Mouse (Mus musculus) colon, adult 2 months (tissue): ENCODE results near the gene Gdf15. TPM values are rescaled to one million over a fixed set of nuclear protein-coding genes. Genes with fewer than 3 reads are reported as not detected.

Experiments used
- polyA plus RNA-seq: library from polyadenylated mRNA; depleted of rRNA; stranded (reverse); fragments of >200 nt; gene quantifications from 2 replicates; pipeline ENCODE4 v1.2.3, GENCODE M21; 2012; rRNA removed

Gene Gdf15
- 19.1 and 30.3 TPM in 2 replicates for polyA plus RNA-seq

DNA sequence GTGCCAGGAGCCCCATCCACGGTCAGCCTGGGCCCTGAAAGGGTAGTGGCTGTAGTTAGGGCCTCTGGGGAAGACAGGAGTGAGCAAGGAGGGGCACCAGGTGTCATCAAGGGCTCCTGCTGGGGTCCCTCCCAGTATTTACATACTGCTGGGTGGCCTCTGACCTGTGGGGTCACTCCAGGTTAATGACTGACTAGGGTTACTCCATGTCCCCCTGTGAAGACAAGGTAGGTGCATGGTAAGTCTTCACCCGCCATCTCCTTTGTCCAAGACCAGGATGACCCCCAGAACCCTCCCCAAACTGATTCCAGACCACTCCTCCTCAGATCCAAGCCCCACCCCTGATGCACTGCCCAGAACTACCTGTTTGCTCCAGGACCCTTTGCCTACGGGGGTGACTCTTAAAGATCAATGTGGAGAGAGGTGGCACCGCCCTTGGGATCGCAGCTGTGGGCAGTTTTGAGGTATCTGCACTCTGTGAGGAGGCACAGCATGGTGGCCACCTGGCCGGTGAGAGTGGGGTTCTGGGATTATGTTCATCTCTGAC lies at the start of gene Gdf15:
Gene Gdf15, minus strand, starts transcription at position 111 of the 547 bp plus-strand sequence.

DNA sequence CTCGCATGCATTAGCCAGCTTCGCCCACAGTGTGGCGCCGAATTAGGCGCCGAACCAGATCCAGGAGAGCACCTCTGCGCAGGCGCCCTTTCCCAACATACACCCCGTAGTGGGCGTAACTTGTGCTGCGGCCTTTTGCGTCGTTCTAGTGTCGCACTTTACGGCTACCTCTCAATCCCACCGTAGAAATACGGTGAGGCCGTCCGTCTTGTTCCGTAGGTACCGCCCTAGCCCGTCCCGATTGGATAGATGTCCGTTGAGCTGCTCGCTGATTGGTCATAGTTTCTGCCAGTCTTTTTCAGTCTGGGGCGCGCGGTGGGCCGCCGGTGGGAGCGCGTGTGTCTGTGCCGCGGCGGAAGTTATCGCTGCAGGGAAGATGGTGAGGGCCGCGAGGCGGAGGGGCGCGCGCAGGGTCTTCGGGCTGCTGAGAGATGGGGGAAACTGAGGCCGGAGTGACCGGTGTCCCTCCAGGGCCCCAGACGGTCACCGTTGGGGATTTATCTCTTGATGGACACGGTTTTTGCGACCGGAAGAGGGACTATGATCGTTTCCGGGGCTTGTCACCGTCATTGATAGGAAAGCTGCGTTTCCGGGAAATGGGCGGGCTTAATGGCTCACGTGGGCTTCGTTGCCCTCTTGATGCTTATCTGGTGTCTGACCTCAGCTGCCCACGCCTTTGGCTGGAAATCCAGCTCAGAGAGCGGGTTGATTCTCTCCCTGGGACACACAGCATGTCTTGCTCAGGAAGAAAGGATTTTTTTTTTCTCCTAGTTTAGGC lies 41.0 kb upstream of the Gdf15 start, which contains the start of gene Lsm4:
Gene Lsm4, plus strand, starts transcription at position 170 of the 778 bp plus-strand sequence.

DNA sequence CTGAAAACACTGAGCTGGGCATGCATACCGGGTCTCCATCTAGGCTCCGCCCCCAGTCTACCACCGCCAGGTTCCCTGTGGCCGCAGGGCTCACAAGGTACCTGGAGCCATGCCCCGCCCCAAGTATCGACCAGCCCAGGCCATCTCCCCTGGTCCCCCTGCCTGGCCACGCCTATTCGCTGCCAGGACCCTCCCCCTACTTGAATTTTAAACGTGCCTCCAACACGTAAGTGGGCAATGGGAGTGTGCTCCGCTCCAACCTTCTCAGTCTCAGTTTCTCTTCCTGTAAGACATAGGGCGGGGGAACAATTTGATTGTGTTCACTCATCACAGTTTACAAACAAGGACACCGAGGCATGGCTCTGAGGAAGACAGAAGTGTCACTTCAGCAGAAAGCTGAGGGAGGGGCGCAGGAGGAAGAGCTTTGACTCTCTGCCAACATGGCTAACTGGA lies 28.0 kb upstream of the Gdf15 start, which contains the start of gene Pgpep1:
Gene Pgpep1, minus strand, starts transcription at position 116 of the 453 bp plus-strand sequence.

GRCm38 (mm10) chr8:70615894-70616293 lies 16.4 kb downstream of the Gdf15 start, which contains the start of gene Lrrc25:
TSS of gene Lrrc25 (plus strand) at chr8:70616155.

GRCm38 (mm10) chr8:70608749-70609367 lies 23.4 kb downstream of the Gdf15 start, which contains the start of gene Ssbp4:
TSS of gene Ssbp4 (minus strand) at chr8:70608872.

GRCm38 (mm10) chr8:70593961-70594609 lies 38.2 kb downstream of the Gdf15 start, which contains the start of gene Isyna1:
TSS of gene Isyna1 (plus strand) at chr8:70594373.

Other genes starting within 250 kb of the Gdf15 start
- 18.2 and 20.8 TPM in 2 replicates for gene Crtc1, start 192.9 kb downstream of the Gdf15 start, polyA plus RNA-seq
- gene Klhl26, start 155.5 kb downstream of the Gdf15 start, polyA plus RNA-seq = 56.4 and 63.2 TPM in 2 replicates
- 4.8 TPM in 2 replicates for gene Tmem59l, start 145.1 kb downstream of the Gdf15 start, polyA plus RNA-seq
- gene Crlf1, start 139.3 kb downstream of the Gdf15 start, polyA plus RNA-seq = 4.5 and 6.0 TPM in 2 replicates
- gene Rex1bd, start 125.7 kb downstream of the Gdf15 start, polyA plus RNA-seq = 161 and 243 TPM in 2 replicates
- gene Uba52, start 121.7 kb downstream of the Gdf15 start, polyA plus RNA-seq = 633 and 1,054 TPM in 2 replicates
- 577 and 594 TPM in 2 replicates for gene Fkbp8, start 104.7 kb downstream of the Gdf15 start, polyA plus RNA-seq
- gene Kxd1, start 104.5 kb downstream of the Gdf15 start, polyA plus RNA-seq = 59.9 and 67.3 TPM in 2 replicates
- 35.1 and 39.9 TPM in 2 replicates for gene Ell, start 93.0 kb downstream of the Gdf15 start, polyA plus RNA-seq
- gene Isyna1, start 38.1 kb downstream of the Gdf15 start, polyA plus RNA-seq = 170 and 176 TPM in 2 replicates
- gene Ssbp4, start 23.6 kb downstream of the Gdf15 start, polyA plus RNA-seq = 312 and 345 TPM in 2 replicates
- 7.2 and 7.9 TPM in 2 replicates for gene Lrrc25, start 16.3 kb downstream of the Gdf15 start, polyA plus RNA-seq
- 57.3 and 63.9 TPM in 2 replicates for gene Pgpep1, start 27.9 kb upstream of the Gdf15 start, polyA plus RNA-seq
- gene Lsm4, start 40.8 kb upstream of the Gdf15 start, polyA plus RNA-seq = 119 and 132 TPM in 2 replicates
- 1,330 and 1,620 TPM in 2 replicates for gene Jund, start 66.5 kb upstream of the Gdf15 start, polyA plus RNA-seq
- 0.02 TPM in 1 of 2 replicates, not detected in the other for gene Iqcn, start 71.0 kb upstream of the Gdf15 start, polyA plus RNA-seq
- 112 and 176 TPM in 2 replicates for gene Gm3336, start 86.1 kb upstream of the Gdf15 start, polyA plus RNA-seq
- 3.6 and 6.5 TPM in 2 replicates for gene Pde4c, start 91.3 kb upstream of the Gdf15 start, polyA plus RNA-seq
- gene Rab3a, start 122.2 kb upstream of the Gdf15 start, polyA plus RNA-seq = 30.4 and 40.0 TPM in 2 replicates
- 180 and 188 TPM in 2 replicates for gene Mpv17l2, start 128.5 kb upstream of the Gdf15 start, polyA plus RNA-seq
- 187 and 190 TPM in 2 replicates for gene Pik3r2, start 144.3 kb upstream of the Gdf15 start, polyA plus RNA-seq
- gene Mast3, start 172.6 kb upstream of the Gdf15 start, polyA plus RNA-seq = 48.4 and 51.8 TPM in 2 replicates
- gene Il12rb1, start 176.0 kb upstream of the Gdf15 start, polyA plus RNA-seq = 0.54 and 0.99 TPM in 2 replicates
- gene Arrdc2, start 207.3 kb upstream of the Gdf15 start, polyA plus RNA-seq = 72.5 and 86.1 TPM in 2 replicates
- gene Kcnn1, start 230.8 kb upstream of the Gdf15 start, polyA plus RNA-seq = 4.9 and 5.2 TPM in 2 replicates
- 60.1 and 69.5 TPM in 2 replicates for gene Ccdc124, start 241.5 kb upstream of the Gdf15 start, polyA plus RNA-seq